Mouse (Mus musculus) right cerebral cortex, postnatal 36 days (tissue): Measurements from ENCODE around the gene Pygm.

Experiments used
- DNase-seq, 2 experiments: peaks; one replicate each; pipeline ENCODE4 v3.0.0; 2022; ENCODE audit warnings: low spot score in 2 of 2, mixed read lengths in 1 of 2

Gene Pygm

DNA sequence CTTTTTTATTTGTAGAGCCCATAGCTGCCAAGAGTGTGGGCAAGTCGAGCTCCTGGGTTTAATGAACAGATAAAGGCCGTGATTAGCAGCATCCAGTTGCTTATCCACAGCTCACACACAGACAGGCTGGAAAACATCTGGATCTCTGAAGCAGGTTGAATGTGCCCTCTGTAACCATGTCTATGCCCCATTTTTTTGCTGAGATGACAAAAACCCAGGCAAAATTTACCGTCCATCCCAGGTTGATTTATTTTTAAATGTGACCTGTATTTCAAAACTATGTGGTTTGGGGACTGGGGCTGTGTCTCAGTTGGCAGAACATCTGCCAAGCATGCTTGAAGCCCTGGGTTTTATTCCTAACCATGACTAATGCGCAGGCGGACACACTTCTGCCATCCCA lies 25.0 kb downstream of the Pygm start:
- DNase-seq, result no peak

DNA sequence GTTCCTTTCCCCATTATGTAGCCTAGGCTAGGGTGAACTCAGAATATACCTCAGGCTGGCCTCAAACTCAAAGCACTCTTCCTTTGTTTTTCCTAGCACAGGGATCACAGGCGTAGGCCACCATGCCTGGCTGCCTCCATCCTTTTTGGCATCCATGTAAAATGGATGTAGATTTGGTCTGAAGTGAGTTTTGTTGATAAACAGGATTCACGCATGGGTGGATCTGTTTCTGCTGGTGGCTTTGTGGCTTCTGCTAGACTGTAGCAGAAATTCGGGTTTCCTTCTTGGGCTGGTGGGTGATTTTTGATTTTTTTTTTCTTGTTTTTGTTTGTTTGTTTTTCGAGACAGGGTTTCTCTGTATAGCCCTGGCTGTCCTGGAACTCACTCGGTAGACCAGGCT lies 25.7 kb downstream of the Pygm start:
- no peak for DNase-seq

DNA sequence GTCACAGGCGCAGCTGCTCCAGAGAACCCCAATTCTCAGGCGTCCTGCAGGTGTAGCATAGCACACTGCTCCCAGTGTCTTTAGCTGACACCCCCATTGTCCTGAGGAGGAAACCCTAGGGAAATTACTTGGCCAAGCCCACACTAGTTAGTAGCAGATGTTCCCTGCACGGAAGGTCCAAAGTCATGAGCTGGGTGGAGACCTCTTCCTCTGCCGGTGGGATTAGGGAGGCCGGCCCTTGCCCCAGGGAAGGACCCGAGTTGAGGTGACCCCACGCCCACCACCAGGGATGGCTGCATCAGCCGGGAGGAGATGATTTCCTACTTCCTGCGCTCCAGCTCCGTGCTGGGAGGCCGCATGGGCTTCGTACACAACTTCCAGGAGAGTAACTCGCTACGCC lies 28.6 kb downstream of the Pygm start:
- DNase-seq, result no peak

DNA sequence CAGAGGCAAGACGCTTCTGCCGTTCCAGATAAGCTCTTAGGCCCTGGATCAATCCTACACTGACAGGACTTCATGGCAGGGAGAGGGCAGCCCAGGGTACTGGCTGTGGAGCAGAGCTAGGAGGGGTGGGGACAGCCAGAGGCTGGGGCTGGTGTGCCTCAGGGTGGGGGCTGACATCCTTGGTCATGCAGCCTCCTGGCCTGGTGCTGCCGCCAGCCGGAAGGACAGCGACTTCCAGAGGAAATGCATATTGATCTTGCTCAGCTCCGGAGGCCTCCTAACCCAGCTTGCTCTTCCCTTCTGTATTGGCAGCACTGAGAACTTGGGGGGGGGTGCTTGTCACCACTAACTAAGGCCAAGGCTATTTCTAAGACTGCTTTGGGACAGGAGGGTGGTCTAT lies 31.3 kb downstream of the Pygm start:
- DNase-seq, result no peak

DNA sequence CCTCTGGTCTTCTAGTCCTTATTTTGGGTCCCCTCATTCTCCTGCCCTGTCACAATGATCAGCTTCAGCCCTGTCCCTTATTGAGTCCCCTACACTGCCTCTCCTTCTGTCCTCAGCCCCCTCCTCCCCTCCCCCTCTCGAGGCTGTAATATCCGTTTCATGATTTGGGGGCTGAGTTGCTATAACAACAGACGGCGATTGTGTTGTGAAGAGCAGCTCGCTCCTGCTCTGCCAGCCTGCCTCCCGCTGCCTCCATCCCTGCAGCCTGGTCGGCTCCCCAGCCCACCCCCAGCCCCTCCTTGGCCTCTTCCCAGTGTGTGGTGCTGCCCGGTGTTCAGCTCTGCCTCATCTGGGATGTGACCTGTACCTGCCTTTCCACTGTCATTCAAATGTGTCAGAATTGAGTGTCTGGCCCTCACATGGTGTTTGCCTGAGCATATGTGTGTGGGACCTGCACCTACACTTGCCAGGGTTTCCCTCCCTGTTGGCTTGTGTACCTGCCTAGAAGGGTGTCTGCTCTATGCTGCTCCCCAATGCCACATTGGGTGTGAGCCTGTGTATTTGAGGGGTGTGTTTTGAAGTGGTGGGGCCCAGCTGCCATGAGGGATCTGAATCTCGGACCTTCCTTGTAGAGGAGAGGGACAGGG lies 32.0 kb downstream of the Pygm start:
- DNase-seq, result no peak

DNA sequence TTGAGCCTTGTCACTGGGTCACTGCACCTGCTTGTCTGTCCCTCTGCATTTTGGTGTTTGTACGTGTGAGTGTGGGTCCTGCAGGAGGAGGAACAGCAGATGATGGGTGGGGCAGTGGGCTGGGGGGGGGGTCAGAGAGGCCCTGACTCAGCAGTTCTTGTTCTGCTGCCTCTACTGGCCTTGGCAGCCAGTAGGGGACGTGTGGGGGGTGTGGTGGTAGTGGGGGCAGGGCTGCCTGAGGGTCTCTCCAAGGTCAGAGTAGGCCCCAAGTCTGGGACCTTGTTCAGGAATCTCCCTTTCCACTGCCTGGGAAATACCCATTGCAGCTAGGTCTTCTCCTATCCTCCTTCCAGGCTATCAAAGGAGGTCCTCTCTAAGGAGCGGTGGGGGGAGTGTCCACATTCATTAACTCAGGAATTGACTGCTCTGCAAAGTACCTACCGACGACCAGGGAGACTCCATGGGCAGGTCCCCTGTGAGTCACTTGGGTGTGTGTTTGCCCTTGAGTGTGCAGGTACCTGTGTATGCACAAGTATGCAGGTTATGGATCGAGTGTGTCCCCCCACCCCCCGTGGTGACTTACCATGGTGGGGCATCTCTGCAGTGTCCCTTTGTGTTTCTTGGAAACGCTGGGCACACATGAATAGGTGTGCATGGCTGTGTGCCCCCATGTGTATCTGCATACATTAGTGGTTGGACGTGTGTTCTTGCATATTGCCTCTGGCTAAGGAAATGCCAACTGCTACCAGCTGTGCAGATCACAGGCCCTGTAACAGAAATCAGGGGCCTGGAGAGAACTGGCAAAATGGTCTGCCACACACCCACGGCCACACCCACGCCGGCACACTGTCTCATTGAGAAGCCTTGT lies 32.9 kb downstream of the Pygm start:
- no peak for DNase-seq

DNA sequence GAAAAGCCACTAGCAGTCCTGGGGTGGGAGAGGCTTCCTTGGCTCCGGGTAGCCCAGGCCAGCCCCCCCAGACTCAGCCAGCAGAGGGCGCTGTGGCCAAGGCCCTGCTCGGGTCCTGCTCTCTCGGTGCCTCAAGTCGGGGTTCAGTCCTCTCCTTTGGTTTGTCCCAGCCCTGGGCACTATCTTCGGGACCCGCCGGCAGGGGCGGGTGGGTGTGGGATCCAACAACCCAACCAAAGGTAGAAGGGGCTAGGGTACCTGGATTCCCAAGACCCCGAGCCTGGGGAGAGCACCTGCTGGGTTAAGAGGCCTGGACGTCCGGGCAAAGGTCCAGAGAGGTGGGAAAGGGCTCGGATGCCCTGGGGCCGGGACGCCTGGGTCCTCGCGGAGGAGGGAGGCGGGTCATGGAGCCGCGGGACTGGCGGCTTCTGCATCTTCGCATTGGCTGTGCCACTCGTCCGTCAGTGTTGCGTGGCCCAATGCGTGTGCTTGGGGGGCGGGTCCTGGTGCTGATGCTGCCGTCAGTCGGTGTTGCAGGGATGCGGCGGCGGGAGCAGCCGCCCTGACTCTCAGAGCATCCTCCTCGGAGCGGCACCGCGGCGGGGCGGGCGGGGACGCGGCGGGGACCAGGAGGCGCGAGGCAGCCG lies 34.2 kb downstream of the Pygm start, which contains the start of gene Nrxn2:
TSS of gene Nrxn2 (plus strand) at position 499 of the 647 bp plus-strand sequence.
- DNase-seq, result peak; percentile 93 to 95

DNA sequence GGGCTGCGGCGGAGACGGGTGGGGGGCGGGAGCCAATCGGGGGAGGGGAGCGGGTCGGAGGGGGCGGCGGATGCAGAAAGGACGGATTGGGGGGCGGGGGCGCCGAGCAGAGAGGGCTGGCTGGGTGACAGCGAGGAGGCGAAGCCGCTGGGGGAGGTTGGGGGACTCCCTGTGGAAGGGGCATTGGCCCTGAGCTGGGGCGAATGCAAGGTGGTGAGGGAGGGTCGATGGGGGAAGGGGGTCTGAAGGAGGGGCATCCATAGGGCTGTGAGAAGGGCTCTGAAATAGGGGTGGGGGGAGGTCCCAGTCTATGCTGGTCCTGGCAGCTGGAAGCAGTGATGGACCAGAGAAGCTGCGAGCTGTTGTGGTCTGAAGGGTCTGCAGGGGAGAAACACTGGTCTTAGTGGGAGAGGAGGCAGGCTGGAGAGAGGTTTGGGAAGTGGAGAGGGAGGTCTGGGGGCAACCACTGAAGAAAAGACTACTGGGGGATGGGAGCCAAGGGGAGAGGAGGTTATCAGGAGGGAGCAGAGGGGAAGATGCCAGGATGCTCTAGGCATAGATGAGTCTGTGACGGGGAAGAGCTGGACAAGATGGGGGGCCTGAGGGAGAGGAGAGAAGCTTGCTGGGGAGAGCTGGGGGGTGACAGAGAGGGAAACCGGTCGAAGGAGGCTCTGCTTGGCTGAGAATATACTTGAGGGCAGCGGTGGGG lies 34.9 kb downstream of the Pygm start:
- no peak for DNase-seq

DNA sequence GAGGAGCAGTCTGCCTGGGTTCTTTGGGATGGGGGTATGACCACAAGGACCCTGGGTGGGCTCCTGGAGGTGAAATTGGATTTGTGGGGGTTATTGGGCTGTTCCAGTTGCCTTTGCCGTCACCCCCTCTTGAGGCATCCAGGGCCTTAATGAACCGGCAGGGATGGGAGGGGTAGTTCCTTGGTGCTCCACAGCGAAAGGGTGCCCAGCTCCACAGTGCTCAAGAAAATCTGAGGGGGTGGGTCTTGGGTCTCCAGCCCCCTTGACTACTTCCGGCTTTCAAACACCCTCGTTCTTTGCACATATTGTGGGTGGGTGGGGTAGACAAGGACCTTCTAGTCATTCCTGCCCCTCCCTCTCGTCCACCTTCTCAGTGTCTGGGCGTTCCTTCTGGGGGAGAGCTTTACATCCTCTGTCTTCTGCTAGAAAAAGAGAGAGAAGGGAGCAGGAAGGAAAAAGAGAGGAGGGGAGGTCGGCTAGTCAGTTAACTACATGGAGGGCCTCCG lies 35.7 kb downstream of the Pygm start:
- DNase-seq, result no peak

DNA sequence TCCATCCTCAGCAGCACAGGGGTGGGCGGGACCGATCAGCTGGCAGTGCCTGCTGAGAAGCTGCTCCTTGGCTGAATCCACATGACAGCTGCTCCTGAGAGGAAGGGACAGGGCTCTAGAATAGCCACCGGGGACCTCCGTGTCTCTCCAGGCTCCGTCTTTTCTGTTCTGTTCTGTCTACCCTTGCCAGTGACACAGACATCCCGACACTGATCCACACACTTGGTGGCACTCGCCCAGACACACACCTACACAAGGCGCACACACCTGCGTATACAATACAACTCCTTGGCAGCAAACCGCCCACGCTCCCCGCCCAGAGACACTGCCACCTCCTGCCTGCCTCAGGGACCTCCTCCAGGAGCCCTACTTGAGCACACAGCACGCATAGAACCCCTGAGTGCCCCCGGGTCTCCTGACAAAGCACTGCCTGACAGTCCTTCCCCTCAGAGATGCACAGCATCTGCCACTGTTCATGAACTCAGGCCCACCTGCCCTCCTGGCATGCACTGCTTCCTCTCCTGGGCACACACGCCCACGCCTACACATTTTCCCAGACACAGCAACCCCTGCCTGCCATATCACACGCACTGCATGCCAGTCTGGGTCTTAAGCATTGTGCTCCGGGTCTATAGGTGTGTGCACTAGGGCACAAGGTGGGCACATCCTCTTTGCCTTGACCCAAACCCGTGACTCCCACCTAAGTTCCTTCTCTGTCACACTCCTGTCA lies 36.4 kb downstream of the Pygm start:
- DNase-seq, result peak; percentile 71 to 75

DNA sequence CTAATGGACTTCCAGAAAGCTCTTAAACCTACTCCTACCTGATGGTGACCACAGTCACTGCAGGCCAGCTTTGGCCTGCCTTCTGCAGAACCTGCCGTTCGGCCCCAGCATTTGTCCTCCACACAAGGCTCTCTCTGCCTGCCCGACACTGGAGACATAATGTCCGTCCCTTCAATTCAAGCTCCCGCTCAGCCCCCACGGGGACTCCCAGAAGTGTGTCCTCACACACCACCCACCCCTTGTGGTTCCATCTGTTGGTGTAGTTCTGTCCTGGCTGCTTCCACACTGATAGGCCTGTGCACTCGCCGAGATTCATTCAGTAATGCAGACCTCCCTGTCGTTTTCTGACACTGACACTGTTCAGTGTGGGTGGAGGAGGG lies 37.0 kb downstream of the Pygm start:
- DNase-seq, result peak; percentile 69 to 79

DNA sequence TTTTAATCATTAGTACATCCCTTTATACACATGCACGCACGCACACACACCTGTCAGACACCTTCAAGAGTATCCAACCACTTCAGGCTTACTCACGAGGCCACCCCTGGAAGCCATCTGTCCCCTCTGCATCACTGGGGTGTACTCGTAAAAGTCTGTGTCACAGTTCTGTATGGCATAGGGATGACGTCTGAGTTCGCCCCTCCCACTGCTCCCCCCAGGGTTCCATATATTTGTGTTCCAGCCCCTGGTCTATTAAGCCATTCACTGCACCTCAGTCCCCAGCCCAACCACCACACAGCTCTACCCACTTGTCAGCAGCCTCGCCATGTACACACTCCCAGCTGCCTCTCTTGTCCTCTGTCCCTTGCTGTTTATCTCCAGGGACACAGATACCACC lies 37.8 kb downstream of the Pygm start:
- DNase-seq, result no peak

DNA sequence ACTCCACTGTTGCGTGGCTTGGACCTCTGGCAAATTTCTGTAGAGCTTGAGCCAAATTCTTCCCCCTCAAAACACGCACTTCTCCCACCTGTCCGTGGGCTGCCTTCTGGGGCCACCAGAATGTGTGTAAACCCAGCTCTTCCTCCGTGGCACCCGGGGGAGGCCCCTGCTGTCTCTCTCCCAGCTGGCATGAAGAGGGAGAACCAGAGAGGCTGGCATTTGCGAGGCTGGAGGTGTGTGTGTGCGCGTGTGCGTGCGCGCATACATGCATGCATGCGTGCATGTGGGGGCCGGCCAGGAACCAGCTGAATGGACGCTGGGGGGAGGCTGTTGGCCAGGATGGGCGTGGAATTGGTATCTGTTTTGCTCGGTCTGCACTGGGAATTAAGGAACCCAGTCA lies 39.0 kb downstream of the Pygm start:
- peak; percentile 71 to 73 for DNase-seq

DNA sequence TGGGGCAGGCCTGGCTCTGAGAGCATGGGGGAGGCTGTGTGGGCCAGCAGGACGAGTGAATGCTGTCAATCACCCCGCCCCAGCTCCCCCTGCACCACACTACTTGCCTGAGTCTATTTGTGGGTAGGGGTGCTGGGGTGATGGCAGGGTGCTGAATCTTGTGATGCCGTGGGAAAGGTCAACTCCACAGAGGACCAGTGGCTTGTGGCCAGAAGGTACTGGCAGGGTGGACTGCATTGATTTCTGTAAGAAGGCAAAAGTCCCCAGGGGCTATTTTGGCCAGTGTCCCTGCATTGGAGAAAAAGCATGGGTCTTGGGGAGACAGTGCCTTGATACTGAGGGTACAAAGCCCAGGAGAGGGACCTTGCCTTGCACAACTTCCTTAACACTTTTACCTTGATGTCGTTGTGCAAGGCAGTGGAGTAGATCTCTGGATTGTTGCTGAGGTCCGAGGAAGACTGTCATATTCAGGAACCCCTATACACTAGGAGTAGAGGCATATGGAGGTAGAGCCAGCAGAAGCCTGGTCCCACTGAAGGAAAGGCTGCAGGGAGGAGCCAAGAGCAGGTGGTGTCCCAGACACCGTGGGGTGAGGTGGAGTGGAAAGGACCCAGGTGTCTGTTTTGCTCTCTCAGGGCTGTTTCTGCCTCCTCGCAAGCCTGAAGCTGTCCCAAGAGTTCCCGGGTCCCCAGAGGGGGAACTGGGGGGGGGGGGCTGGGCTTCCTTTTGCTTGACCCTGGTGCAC lies 40.1 kb downstream of the Pygm start:
- DNase-seq, result no peak

DNA sequence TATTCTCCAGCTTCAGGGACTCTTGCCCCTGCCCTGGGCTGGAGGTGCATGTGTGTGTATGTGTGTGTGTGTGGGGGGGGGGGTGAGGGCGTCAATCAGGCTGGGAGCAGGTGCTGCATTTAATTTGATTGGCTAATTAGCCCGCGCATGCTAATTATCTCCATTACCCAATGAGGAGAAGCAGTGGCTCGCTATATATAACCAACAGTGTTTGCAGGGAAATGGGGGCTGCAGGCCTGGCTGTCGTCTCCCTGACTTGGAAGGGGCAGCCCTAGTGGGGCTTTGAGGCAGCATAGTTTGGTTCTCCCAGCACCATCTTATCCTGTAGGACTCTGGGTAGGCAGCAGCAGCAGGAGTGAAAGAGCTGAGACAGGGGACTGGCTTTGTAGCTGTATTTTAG lies 41.4 kb downstream of the Pygm start:
- DNase-seq, result no peak

DNA sequence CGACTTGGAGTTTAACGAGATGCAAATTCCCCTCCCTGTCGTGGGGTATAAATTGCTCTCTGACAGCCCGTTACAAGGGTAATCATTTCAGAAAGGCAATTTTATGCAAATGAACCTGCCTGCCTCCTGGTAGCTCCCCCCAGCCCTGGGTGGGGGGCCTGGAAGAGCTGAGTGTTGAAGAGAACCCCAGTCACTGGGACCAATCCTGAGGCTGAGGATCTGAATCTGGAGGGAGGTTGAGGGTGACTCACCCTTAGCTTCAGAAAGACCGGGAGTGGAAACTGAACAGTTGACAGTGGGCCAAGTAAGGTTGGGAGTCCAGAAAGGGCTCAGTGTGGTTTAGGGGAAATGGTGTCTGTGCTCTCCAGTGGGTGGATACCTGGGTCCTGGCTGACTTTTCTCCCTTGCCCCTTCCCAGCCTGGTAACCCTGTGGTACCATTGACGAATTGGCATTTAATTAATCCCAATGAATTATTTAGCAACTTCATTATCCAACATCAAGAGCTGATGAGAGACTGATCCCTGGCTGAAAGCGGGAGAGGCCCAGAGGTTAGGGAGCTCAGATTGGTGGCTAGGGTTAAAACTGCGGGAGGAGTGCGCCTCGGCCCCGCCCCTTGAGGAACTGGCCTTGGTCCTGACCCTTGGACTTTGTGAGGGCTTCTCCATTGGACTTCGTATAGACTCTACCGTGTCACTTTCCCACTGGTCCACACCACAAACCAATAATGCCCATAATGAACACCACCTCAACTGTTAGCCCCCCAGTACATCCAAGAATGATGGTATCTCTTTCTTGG lies 42.7 kb downstream of the Pygm start:
- no peak for DNase-seq

DNA sequence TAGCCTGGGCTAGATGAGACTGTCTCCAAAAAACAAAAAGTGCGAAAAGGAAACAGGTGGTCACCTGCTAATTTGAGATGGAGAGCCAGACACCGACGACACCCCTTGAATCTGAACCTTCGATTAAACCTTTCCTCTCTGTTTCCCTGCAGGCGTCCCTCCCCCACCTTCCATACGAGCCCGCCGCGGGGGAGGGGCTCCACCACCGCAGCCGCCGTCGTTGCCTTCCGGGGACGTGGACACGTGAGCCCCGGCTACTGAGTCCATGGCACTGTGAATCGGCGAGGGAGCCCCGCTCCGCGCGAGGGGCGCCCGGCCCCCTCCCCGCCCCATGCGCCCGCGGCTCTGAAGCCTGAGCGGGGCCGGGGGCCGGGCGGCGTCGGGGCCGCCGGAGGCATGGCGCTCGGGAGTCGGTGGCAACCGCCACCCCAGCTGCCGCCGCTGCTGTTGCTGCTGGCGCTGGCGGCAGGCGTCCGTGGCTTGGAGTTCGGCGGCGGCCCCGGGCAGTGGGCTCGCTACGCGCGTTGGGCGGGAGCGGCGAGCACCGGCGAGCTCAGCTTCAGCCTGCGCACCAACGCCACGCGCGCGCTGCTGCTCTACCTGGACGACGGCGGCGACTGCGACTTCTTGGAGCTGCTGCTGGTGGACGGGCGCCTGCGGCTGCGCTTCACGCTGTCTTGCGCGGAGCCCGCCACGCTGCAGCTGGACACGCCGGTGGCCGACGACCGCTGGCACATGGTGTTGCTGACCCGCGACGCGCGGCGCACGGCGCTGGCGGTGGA lies 43.6 kb downstream of the Pygm start:
- DNase-seq, result no peak

DNA sequence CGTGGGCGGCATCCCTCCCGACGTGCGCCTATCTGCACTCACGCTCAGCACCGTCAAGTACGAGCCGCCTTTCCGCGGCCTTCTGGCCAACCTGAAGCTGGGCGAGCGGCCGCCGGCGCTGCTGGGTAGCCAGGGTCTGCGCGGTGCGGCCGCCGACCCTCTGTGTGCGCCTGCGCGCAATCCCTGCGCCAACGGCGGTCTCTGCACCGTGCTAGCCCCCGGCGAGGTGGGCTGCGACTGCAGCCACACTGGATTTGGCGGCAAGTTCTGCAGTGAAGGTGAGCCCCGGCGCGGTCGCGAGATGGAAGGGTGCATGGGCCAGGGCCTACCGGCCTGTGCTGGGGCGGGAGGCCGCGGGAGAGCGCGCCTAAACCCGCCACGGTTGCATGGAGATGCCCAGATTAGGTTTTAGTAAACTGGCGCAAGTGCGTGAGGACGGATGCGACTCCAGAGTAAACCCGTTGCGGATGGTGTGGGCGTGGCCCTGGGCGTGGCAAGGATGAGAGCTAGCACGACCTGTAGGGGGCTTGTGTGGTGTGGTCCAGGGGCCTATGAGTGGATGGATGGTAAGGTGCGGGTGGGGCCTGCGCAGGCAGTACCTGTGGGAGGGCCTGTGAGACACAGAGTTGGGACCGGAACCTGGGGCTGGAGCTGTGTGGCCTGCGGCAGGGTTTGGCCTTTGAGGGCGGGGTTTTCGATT lies 44.5 kb downstream of the Pygm start:
- DNase-seq, result no peak
